Mouse (Mus musculus) G1E (cell line): Measurements from ENCODE around the gene Hoxb4. TPM values are rescaled to one million over a fixed set of nuclear protein-coding genes. Genes with fewer than 3 reads are reported as not detected.

ENCODE experiments used
- ATAC-seq: 2 replicates; pipeline ENCODE4 v1.8.0; 2016; ENCODE audit warnings: mild to moderate bottlenecking; ENCODE audit not compliant: insufficient number of reproducible peaks, poor library complexity, low FRiP score, severe bottlenecking; ENCODE audit errors: extremely low read depth
- DNase-seq: peaks from one replicate; pipeline ENCODE4 v3.0.0; 2012; ENCODE audit warnings: low spot score
- H3K27me3 ChIP-seq: 2 replicates; pipeline ENCODE4 v1.6.1; 2012; ENCODE audit warnings: mild to moderate bottlenecking, low read length, inconsistent platforms; ENCODE audit not compliant: insufficient read depth
- H3K36me3 ChIP-seq: replicated peaks from 2 replicates; pipeline ENCODE3; 2012; ENCODE audit warnings: mild to moderate bottlenecking, inconsistent platforms
- H3K4me1 ChIP-seq: 2 replicates; pipeline ENCODE4 v1.6.1; 2012; ENCODE audit warnings: low read depth, low read length, inconsistent platforms, mixed read lengths; ENCODE audit not compliant: insufficient read depth
- H3K4me3 ChIP-seq: 2 replicates; pipeline ENCODE4 v1.5.1; 2012; ENCODE audit warnings: low read depth, mild to moderate bottlenecking, inconsistent platforms, low read length, moderate library complexity, mixed read lengths
- H3K9me3 ChIP-seq: replicated peaks from 2 replicates; pipeline ENCODE4 v1.6.1; 2012; ENCODE audit warnings: inconsistent platforms
- CTCF ChIP-seq: IDR thresholded peaks from 2 replicates; pipeline ENCODE4 v1.5.1; 2012; ENCODE audit warnings: low read depth, low read length, inconsistent platforms, mixed read lengths
- GATA1 ChIP-seq: IDR thresholded peaks from 2 replicates; pipeline ENCODE4 v1.6.1; 2012; ENCODE audit warnings: borderline replicate concordance, low read length, inconsistent platforms, mixed read lengths
- GATA2 ChIP-seq: IDR thresholded peaks from 2 replicates; pipeline ENCODE4 v1.6.1; 2012; ENCODE audit warnings: low read depth, low read length, inconsistent platforms, borderline replicate concordance
- POLR2AphosphoS5 ChIP-seq: IDR thresholded peaks from 2 replicates; pipeline ENCODE4 v1.6.1; 2012; ENCODE audit warnings: low read depth, low read length, inconsistent platforms; ENCODE audit not compliant: insufficient replicate concordance
- TAL1 ChIP-seq: conservative IDR thresholded peaks from 2 replicates; pipeline ENCODE4 v1.6.1; 2012; ENCODE audit warnings: low read depth, low read length, inconsistent platforms, mixed read lengths
- polyA plus RNA-seq: library from polyadenylated mRNA; stranded (reverse); fragments of >175 nt; gene quantifications from 2 replicates; pipeline ENCODE4 v1.2.3, GENCODE M21; 2012
- total RNA-seq, 2 experiments: library from RNA; stranded (forward) in 1 of 2; stranded (reverse) in 1 of 2; fragments of 200-1000 nt in 1 of 2; fragments of >200 nt in 1 of 2; fragmentation: Nextera tagmentation in 1 of 2; gene quantifications; 2 replicates each; pipeline ENCODE4 v1.2.3; 2014 to 2017

The Hoxb4 gene
- not detected in 2 replicates for total RNA-seq (2014; fragmentation: Nextera tagmentation)
- total RNA-seq (2017) = 0.12 TPM in 1 of 2 replicates, not detected in the other
- 0.03 and 0.20 TPM in 2 replicates for polyA plus RNA-seq

- H3K9me3 ChIP-seq = no peaks in the 10 kb centered on the region
- TF ChIP-seq GATA1 (no peak), TAL1 (no peak), CTCF (no peak), POLR2AphosphoS5 (no peak), GATA2 (no peak)
- ATAC-seq = no peak
- no peaks in the 10 kb centered on the region for H3K36me3 ChIP-seq
- H3K4me1 ChIP-seq = no peaks in the 10 kb centered on the region
- H3K27me3 ChIP-seq = peaks cover 50% of the 10 kb centered on the region
- H3K4me3 ChIP-seq = no peak within 1 kb of the TSS
- DNase-seq = no peak
These were observed at the start of gene Hoxb4 for GRCm38 (mm10) chr11:96317608-96318367. Gene Hoxb4, plus strand, starts transcription at chr11:96318267.

- Histone ChIP-seq H3K27me3 (peaks cover 46% of the 10 kb centered on the region), H3K9me3 (0 out of 2 replicates have a peak, but pooled peaks cover 2% of the 10 kb centered on the region), H3K36me3 (no peaks in the 10 kb centered on the region), H3K4me1 (no peaks in the 10 kb centered on the region), H3K4me3 (no peak overlapping the region)
- no peak for DNase-seq
- no peak for TF ChIP-seq TAL1
- TF ChIP-seq GATA1 = no peak
- ATAC-seq = no peak
These were observed 48.2 kb upstream of the Hoxb4 start for GRCm38 (mm10) chr11:96269869-96270268.

GRCm38 (mm10) chr11:96270996-96271540 lies 47.0 kb upstream of the Hoxb4 start, which contains the start of gene Hoxb9:
Gene Hoxb9, plus strand, starts transcription at chr11:96271457.
- ATAC-seq (no peak), DNase-seq (no peak)
- Histone ChIP-seq H3K9me3 (0 out of 2 replicates have a peak, but pooled peaks cover 2% of the 10 kb centered on the region), H3K4me1 (no peaks in the 10 kb centered on the region), H3K27me3 (peaks cover 41% of the 10 kb centered on the region), H3K36me3 (no peaks in the 10 kb centered on the region), H3K4me3 (no peak within 1 kb of the TSS)
- TF ChIP-seq CTCF (no peak), POLR2AphosphoS5 (no peak), GATA1 (no peak), TAL1 (no peak), GATA2 (no peak)

GRCm38 (mm10) chr11:96271541-96272011 lies 46.5 kb upstream of the Hoxb4 start:
- Histone ChIP-seq H3K4me3 (no peak overlapping the region), H3K4me1 (no peaks in the 10 kb centered on the region), H3K27me3 (peaks cover 41% of the 10 kb centered on the region), H3K36me3 (no peaks in the 10 kb centered on the region), H3K9me3 (0 out of 2 replicates have a peak, but pooled peaks cover 2% of the 10 kb centered on the region)
- TF ChIP-seq POLR2AphosphoS5 (no peak), TAL1 (no peak), GATA1 (no peak), GATA2 (no peak), CTCF (no peak)
- ATAC-seq (no peak), DNase-seq (no peak)

DNA sequence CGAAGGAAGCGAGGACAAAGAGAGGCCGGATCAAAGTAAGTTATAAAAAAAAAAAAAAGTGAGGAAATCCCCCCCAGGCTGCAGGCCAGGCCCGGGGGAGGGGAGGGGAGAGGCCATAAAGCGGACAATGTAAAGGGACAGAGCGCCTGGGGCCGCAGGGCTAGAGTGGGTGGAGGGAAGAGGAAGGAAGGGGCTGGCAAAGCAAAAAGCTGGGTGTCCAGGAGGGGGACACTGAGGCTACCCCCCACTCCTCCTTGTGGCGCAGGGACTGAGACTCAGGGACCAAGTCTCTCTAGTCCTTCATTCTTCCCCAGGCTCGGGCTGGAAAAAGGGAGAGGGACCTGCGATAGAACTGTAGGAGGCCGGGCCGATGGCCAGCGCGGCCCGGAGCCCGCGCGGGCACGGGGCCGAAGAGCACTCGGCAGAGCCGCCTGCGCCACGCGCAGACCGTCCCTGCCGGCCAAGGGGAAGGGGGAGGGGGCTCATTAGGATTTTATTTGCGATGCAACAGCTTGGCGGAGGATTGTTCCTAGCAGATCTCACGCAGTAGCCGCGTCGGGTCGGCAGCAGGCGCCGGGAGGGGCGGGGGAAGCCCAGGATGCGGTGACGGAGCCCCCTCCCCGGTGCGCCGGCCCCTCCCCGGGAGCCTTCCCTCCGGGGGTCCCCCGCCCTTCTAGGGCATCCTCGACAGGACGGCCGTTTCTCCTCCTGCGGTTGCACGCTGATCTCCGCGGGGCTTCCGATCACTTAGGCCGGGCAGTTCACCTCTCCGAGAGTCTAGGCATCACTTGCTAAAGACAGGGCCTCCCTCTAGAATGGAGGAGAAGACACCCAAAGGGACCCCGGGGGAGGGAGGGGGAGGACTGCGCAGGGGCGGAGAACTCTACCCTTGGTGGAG lies 45.8 kb upstream of the Hoxb4 start:
- Histone ChIP-seq H3K9me3 (0 out of 2 replicates have a peak, but pooled peaks cover 2% of the 10 kb centered on the region), H3K27me3 (peaks cover 46% of the 10 kb centered on the region), H3K36me3 (no peaks in the 10 kb centered on the region), H3K4me1 (no peaks in the 10 kb centered on the region), H3K4me3 (no peak overlapping the region)
- no peak for TF ChIP-seq TAL1
- TF ChIP-seq POLR2AphosphoS5 = no peak
- TF ChIP-seq GATA2 = no peak
- no peak for TF ChIP-seq CTCF
- no peak for ATAC-seq
- DNase-seq = no peak

DNA sequence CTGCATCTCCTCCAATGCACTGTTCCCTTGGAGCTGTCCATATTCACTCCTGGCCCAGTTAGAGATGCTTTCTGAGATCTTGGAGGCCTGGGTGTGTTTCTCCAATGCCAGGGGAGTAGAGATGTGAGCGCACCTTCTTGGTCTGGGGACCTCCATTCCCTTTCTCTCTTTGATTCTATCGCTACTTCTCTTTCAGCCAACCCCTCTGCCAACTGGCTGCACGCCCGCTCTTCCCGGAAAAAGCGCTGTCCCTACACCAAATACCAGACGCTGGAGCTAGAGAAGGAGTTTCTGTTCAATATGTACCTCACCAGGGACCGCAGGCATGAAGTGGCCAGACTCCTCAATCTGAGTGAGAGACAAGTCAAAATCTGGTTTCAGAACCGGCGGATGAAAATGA lies 43.6 kb upstream of the Hoxb4 start:
- ATAC-seq = no peak
- TF ChIP-seq POLR2AphosphoS5 (no peak), GATA1 (no peak), GATA2 (no peak), TAL1 (no peak), CTCF (no peak)
- Histone ChIP-seq H3K4me1 (no peaks in the 10 kb centered on the region), H3K36me3 (no peaks in the 10 kb centered on the region), H3K27me3 (peaks cover 58% of the 10 kb centered on the region), H3K4me3 (no peak overlapping the region), H3K9me3 (0 out of 2 replicates have a peak, but pooled peaks cover 2% of the 10 kb centered on the region)
- DNase-seq = no peak
